Mouse (Mus musculus) mouse trophoblast stem cell (cell line): ENCODE results near the gene Gnb5.

Experiments used
- in situ Hi-C, 2 experiments: fragments of 300-500 bp; cut with MseI, MboI; formaldehyde crosslinking; loops; 2 replicates in 1 of 2; 3 replicates in 1 of 2; pipeline ENCODE4 v1.15.1; 2025

Gnb5 gene

DNA sequence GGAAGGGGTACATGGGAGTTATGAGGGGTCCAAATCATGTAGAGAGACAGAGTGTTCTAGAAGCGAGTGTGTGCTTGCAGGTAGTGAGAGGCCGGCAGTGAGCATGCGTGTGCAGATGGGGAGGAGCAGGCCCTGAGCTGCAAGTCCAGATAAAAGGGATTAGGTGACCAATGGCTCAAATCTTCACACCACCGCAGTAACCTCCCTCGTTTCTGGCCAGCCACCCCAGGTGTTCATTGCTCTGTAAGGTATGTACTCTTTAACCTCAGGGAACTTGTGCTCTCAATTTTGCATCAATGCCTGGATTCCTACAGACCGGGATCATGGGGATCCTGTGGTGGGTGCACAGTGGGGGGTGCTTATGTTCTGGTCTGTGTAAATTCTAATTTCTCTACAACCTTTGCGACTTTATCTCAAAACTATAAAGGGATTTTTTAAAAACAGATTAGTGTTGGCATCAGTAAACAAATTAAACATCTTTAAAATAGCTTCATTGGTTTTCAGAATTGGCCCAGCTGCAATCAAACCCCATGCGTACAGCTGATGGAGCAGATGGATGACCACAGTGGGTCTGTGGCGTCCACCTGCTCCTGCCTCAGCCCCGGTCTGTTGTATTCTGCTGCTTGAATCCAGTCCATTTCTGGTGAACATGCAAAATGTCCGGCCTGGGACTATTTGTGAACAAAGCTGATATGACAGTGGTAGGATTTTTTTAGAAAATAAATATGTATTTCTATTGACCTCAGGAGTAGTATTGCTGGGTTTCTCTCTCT is at the start of gene Gnb5:
Gnb5 (plus strand) TSS at position 163 of the 773 bp plus-strand sequence.
- in situ Hi-C loops = no loop called here

DNA sequence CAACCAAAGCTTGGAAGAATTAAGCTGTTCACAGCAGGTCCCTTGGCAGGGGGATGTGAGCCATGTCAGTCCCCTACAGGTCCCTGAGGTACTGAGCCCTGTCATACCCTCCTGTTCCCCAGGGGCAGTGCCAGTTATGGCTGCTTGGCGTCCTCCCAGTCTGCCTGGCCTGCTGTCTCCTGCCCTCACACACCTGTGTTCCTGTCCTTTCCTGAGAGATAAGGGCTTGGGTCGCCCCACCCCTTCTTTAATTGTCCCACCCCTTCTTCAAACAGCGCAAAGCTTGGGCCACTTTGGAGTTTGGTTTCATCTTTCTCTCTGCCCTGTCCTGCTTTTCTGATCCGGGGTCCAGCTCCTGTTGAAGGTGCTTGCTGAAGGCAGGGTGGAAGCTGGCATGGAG is 47.3 kb upstream of the Gnb5 start:
- in situ Hi-C loops = no loop called here

DNA sequence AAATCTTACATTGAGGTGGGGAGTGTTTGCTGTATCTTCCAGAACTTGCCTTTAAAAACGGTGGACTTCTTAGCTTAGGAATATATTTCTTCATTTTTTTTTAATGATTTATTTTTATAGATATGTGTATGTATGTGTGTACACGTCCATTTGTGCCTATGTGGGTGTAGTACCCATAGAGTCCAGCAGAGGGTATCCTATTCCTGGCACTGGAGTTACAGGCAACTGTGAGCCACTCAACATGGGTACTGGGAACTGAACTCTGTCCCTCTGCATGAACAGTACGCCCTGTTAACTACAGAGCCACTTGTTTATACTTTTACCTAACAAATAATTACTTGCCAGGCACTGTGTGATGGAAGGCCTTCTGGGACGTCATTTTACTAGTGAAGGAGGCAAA is 46.4 kb upstream of the Gnb5 start:
- in situ Hi-C loops = no loop called here

DNA sequence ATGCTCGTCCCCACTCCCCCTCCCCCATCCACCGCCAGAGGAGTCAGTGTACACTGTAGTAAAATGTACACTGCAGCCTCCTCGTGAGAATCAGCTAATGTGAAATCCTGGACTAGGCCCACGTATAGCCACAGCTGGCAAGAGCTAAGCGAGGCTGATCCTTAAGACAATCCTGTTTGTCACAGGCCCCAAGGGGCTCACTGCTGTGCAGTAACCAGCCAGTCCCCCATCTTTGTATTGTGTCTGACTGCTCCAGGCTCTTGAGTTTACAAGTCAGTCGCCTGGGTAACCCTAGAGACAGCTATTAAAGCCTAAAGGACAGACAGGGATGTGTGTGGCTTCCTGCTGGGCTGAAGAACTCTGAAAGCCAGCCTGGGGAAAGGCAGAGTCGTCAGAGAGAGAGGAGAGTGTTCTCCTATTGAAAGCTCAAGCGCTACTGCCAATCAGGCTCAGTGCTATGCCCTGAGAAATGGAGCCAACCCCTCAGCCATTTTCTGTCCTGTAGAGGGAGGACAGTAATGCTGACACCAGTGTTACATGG is 44.7 kb upstream of the Gnb5 start:
- in situ Hi-C loops = no loop called here

DNA sequence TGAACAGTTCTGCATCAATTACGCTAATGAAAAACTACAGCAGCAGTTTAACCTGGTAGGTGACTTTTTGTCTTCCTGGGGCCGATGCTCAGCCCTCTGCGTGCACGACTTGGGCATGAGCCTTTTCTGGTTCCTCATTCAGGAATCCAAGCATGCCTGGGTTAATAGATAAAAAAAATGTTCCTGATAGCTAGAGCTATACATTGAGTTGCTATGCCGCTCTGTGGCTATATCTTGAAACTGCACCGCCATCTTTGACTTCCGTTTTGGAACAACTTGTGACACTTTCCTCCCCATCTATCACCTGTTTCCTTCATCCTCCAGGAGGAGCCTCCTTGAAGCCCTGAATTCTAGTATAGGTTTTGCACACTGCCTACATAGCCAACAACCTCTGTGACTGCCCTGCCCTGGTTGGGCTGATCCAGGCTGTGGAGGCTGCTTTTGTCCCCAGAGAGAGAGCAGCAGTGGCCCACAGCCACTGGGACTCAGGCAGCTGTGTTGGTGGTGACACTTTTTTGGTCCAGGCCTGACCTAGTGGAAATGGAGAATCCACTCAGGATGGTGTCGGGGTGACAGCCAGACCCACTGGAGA is 43.8 kb upstream of the Gnb5 start:
- in situ Hi-C loops = no loop called here

DNA sequence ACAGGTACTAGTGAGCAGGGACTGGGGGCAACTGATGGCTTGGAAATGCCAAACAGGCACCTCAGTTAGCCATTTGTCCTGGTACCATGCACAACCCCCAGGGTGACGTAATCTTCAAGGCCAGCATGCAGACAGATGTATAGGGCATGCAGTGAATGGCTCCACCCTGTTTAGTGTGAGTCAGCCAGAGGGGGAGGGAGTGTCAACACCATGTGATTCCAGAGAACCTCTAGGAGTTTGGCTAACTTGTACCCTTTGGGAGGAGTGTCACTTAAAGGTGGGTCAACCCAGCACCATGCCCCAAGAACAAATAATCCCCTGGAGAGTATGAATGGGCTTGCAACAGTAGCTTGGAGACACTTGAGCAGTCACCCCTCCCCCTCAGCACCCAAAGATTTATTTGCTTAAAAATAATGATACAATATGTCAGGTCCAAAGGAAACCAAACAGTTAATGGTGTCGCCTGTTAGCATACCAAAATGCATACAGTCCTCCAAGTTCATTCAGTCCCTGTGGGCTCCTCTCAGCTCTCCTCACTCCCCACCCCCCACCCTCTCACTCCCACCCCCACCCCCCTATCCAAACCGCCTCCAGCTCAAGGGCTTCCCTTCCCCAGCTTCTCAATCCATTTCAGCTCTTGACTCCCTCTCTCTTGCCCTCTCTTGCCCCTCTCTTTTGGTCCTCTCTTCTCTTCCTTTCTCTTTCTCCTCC is 41.9 kb upstream of the Gnb5 start:
- in situ Hi-C loops = no loop called here

DNA sequence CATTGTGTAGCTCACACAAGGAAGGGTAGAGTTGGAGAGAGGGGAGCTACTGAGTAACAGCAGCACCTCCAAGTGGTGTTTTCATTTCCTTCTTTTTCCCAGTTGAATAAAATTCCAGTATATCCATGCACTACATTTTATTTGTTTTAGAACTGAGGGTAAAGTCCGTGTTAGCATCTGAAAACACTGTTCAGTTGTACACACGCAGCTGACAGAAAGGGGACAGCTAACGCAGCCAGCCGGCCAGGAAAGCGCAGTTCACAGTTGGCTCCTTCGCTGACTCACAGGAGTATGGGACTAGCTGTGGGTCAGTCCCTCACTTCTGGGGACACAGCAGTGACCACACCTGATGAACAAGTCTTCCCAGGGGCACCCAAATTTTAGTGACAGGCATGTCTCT is 38.9 kb upstream of the Gnb5 start:
- in situ Hi-C loops = no loop called here

DNA sequence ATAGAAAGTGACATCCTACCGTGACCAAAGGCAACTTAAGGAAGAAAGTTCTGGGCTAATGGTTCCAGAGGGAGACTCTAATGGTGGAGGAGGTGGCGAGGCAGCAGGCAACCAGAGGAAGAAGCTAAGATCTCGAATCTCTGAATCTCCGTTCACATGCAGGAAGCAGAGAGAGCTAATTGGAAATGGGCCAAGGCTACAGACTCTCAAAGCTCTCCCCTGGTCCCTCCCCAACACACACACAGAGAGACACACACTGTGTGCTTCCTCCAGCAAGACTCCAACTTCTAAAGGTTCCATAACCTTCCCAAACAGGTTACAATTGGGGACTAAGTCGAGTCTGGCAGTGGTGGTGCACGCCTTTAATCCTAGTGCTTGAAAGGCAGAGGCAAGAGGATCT is 35.7 kb upstream of the Gnb5 start:
- in situ Hi-C loops = loop anchor here in 1 of 2 experiments (10.0 kb wide), 1 partner anchor 216 kb away; no protein-coding TSS in a partner anchor

DNA sequence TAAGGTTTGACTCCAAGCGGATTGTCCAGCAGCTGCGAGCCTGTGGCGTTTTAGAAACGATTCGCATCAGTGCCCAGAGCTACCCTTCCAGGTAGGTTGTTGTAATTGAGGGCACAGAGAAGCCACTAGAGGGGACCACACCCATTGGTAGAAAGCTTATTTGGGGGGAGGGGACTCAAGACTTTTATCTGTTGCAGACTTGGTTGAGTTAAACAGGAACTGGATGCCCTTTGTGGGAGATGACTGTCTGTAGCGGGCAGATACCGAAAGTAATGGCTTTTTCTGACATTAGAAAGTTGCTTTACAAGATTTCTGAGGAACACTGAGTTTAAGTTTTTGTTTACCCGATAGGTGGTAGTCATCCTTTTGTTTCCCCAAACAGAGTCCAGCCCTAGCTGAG is 34.5 kb upstream of the Gnb5 start:
- in situ Hi-C loops = loop anchor here in 1 of 2 experiments (10.0 kb wide), 1 partner anchor 217 kb away; no protein-coding TSS in a partner anchor

DNA sequence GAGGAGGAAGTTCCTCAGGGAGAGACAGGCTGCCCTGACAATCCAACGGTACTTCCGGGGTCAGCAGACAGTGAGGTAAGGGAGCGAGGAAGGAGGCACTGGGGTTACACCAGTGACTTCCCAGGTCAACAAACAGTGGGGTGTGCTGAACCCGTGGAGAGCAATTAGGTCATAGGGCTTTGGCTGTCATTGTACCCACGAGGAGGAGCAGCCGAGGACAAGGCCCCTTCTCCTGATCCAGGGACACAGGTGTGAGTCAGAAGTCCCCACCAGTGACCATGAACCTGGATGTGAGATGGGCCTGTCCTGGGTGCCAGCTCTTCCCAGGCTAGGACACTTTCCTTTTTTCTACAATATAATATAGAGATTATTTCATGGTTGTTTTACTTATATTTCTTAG is 32.4 kb upstream of the Gnb5 start:
- in situ Hi-C loops = loop anchor here in 1 of 2 experiments (10.0 kb wide), 1 partner anchor 219 kb away; no protein-coding TSS in a partner anchor

DNA sequence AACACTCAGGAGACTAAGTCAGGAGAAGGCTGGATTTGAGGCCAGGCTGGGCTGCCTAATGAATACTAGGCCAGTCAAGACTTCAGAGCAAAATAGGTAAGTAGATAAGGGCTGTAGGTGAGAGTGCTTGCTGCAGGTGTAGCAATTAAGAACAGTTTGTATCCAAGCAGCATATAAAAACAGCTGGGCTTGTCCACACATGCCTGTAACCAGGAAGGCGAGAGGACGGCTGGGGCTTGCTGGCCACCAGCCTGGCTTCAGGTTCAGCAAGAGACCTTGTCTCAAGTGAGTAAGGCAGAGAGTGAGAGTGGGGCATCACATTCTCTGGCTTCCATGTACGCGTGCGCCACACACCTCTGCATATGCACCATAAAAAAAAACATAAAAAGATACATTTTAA is 31.6 kb upstream of the Gnb5 start:
- in situ Hi-C loops = loop anchor here in 1 of 2 experiments (10.0 kb wide), 1 partner anchor 220 kb away; no protein-coding TSS in a partner anchor

DNA sequence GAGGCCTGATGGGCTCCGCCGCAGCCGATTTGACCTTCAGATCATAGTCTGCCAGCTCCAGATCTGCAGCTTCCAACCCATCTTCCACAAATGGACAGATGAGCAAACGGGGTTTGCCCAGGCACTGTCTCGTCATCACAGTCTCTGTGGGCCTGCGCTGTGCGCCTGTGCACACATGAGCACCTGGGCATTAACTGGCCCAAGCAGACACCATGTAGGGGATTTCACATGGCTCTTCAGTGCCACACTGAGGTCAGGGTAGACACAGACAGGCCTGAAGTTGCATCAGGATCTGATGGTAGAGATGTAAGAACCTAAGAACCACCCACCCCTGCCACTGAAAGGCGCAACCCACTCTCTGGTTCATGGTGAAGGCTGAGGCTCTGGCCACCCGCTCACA is 31.0 kb upstream of the Gnb5 start:
- in situ Hi-C loops = loop anchor here in 1 of 2 experiments (10.0 kb wide), 1 partner anchor 220 kb away; no protein-coding TSS in a partner anchor

DNA sequence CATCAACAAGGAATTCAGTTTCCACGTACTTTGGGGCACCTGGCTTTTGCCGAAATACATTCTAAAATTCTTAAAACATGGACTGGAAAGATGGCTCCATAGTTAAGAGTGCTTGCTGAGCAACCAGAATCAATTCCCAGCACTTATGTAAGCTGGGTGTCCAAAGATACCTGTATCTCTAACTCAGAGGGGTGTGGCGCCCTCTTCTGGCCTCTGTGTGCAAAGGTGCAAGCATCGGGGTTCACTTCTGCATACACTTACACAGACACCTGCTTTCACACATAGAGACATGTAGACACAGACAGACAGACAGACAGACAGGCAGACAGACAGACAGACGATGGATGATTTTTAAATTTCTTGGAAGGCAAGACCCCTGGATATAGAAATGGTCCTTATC is 25.3 kb upstream of the Gnb5 start:
- in situ Hi-C loops = no loop called here

DNA sequence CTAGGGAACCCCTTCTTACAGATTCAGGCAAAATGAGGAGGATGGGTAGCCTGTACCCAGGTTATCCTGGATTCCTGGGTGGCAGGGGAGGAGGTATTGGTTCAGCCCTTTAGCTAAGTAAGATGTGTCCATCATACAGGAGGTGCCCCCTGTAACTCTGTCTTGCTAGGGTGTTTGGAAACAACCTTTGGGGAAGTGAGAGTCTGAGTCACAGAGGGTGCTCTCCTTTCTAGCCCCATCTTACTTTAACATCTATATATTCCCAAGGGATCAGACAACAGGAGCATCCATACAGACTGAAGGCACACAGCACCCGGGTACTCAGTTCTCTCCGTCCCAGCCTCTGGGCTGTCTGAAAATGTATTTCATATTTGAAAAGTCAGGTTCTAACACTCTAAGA is 23.9 kb upstream of the Gnb5 start:
- in situ Hi-C loops = no loop called here

DNA sequence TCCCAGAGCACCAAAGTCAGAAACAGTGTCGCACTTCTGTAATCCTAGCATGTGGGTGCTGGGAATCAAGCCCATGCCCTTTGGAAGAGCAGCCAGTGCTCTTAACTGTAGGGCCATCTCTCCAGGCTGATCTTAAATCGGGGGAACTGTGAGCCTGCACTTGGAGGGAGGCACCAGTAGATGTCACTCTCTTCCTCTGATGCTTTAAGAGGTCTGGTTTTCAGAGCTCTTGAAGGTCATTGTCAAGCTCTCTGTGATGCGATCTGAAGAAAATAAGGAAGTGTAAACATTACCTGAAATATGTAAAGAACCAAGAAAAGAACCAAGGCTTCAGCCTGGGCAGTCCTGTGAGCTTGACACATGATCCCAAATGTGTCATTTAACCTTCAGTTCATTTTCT is 23.3 kb upstream of the Gnb5 start:
- in situ Hi-C loops = no loop called here

DNA sequence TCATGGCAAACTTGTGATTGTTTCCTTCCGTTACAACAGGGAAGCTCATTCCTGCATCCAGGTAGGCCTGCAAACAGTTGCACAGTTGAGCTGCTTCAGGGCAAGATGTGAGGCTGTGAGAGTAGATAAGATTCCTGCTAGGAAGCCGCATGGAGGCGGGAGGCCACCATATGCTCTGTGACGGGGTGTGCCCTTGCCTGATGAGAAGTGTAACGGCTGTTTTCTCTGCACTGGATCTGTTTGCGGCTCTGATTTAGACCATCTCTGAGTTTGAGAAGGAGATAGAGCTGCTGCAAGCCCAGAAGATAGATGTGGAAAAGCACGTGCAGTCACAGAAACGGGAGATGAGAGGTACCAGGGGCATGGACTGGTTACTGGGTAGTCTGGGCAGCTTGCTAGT is 22.5 kb upstream of the Gnb5 start:
- in situ Hi-C loops = no loop called here

DNA sequence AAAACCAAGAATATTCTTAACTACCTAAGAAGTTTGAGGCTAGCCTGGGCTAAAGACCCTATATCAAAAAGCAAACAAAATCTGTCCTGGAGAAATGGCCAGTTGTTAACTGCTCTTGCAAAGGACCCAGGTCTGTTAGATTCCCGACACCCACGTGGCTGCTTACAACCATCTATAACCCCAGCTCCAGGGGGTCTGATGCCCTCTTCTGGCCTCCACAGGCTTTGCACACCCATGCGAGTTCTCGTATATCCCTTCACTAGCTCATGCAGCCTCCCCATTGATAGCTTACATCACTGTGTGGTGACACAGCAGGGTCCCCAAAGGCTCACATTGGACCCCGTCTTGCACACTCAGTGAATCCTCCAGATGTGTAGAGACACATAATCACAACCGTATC is 20.7 kb upstream of the Gnb5 start:
- in situ Hi-C loops = no loop called here

DNA sequence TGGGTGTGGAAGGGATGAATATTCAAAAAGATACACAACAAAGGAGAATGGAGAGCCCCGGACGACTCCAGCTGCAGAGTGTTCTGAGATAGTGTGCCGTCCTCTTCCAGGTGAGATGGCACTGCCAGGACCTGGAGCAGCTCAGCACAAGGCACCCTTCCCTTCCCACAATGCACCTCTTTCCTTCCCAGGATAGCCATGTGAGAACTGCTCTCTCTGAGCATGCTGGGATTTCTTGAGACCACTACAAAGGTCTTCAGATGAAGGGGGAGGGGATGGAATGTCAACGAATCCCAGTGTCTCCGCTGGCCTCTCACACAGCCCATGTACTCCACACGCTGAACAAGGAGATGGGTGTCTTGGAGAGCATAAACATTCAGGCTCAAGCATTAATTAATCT is 18.5 kb upstream of the Gnb5 start:
- in situ Hi-C loops = no loop called here

DNA sequence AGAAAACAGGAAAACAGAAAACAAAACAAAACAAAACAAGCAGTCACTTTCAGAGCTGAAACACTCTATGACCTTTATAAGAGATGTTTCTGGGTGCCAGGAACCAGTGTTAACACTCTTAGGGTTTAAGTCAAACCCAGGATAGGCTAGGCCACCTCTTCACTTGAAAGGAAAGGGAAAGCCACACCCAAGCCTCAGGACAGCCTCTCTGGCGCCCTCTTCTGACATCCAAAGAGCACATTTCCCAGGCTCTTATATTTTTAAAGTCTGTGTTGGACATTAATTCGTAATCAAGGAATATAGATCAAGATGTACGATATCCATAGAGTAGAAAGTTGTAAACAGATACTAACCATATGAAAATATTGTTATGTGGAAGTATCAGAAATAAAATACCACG is 16.5 kb upstream of the Gnb5 start:
- in situ Hi-C loops = no loop called here

DNA sequence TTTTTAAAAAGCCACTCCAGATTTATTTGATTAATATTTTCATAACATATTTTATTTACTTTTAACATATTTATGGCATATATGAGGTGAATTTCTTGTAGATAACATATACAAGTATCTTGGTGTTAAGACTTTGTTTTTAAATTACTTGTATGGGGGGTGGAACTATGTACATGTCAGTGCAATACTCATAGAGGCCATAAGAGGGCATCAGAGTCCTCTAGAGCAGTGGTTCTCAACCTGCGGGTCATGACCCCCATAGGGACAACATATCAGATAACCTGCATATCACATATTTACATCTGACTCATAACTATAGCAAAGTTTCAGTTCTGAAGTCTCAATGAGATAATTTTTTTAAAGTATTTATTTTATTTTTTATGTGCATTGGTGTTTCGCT is 6.7 kb upstream of the Gnb5 start:
- in situ Hi-C loops = no loop called here

DNA sequence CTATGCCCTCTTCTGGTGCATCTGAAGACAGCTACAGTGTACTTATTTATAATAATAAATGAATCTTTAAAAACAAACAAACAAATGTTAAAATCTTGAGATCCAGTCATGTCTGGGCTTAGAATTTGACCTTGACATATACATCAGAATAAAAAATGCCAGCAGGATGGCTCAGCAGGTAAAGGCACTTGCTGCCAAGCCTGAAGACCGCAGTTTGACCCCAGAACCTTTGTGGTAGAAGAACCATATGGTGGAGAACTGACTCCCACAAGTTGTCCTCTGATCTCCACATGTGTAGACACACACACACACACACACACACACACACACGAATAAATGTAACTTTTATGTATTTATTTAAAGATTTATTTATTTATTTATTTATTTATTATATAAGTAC is 3.1 kb upstream of the Gnb5 start:
- in situ Hi-C loops = no loop called here

DNA sequence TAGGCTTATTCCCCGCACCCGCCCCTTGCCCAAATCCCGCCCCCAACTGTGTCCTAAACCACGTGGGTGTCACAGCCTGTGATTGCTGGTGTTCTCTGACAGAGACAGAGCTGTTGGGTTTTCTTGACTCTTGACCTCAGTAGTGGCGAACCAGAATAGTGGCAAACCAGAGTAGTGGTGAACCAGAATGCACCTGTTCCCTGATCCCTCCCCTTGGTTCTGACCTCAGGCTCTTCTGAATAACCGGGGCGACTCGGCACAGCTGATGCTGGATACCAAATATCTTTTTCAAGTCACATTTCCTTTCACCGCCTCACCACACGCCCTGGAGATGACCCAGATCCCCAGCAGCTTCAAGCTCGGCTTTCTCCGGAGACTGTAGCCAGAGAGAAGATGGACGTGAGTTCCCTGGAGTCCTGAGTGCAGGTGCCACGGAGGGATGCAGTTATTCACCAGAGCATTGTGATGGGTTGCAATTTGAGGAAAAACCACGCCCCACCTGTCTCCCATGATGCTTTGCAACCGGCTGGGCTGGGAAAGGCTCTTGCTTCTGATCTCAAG is 2.3 kb upstream of the Gnb5 start:
- in situ Hi-C loops = no loop called here
